Mouse (Mus musculus) testis, adult 2 months (tissue): ENCODE data around the gene Sf3b6. TPM values are rescaled to one million over a fixed set of nuclear protein-coding genes. Genes with fewer than 3 reads are reported as not detected.

Source experiments
- H3K27ac ChIP-seq: fragments of 200-500 bp; 2 replicates; pipeline ENCODE4 v1.5.1; 2012; ENCODE audit warnings: low read depth, low read length; ENCODE audit not compliant: control insufficient read depth, insufficient read depth
- H3K27me3 ChIP-seq: fragments of 200-500 bp; 2 replicates; pipeline ENCODE4 v1.6.1; 2012; ENCODE audit warnings: mild to moderate bottlenecking, low read length, moderate library complexity; ENCODE audit not compliant: control insufficient read depth, insufficient read depth
- H3K36me3 ChIP-seq: fragments of 200-500 bp; 2 replicates; pipeline ENCODE4 v1.6.1; 2012; ENCODE audit warnings: mild to moderate bottlenecking, low read length; ENCODE audit not compliant: control insufficient read depth, insufficient read depth
- H3K4me1 ChIP-seq: fragments of 200-500 bp; 2 replicates; pipeline ENCODE4 v1.6.1; 2012; ENCODE audit warnings: low read length; ENCODE audit not compliant: control insufficient read depth, insufficient read depth
- H3K4me3 ChIP-seq: fragments of 200-500 bp; 2 replicates; pipeline ENCODE4 v1.5.1; 2012; ENCODE audit warnings: low read depth, mild to moderate bottlenecking, low read length, moderate library complexity, mixed read lengths; ENCODE audit not compliant: control insufficient read depth
- CTCF ChIP-seq: fragments of 200-500 bp; IDR thresholded peaks from 2 replicates; pipeline ENCODE4 v1.5.1; 2012; ENCODE audit warnings: low read depth, mild to moderate bottlenecking, inconsistent platforms, low read length, moderate library complexity; ENCODE audit not compliant: control insufficient read depth, insufficient read depth, insufficient replicate concordance
- POLR2A ChIP-seq: fragments of 200-500 bp; IDR thresholded peaks from 2 replicates; pipeline ENCODE4 v1.6.1; 2012; ENCODE audit warnings: low read depth, mild to moderate bottlenecking, inconsistent platforms, low read length, moderate library complexity; ENCODE audit not compliant: control insufficient read depth
- polyA plus RNA-seq: library from polyadenylated mRNA; depleted of rRNA; stranded (reverse); fragments of >200 nt; gene quantifications from 2 replicates; pipeline ENCODE4 v1.2.3, GENCODE M21; 2012

Sf3b6 gene
- polyA plus RNA-seq, 1 experiment, result 27.7 TPM

DNA sequence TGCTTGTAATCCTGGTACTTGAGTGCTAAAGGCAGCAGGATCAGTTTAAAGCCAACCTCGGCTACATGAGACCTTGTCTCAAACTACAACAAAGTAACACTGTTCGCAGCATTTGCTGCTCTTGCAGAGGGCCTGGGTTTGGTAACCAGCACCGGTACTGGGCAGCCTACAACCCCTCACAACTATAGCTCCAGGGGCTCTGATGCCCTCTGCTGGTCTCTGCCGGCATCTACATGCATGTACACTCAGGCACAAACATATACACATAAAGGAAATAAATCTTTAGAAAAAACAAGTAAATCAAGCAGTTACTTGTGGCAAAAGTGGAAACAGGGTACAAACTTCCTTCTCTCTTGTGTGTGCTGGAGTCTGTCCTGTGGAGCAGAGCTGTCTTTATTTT is 45.3 kb downstream of the Sf3b6 start:
- H3K27me3 ChIP-seq, result no peaks in the 10 kb centered on the region
- H3K4me1 ChIP-seq, result no peaks in the 10 kb centered on the region; the same call in 1 of the 2 replicates
- no peaks in the 10 kb centered on the region for H3K36me3 ChIP-seq
- no peak overlapping the region for H3K4me3 ChIP-seq
- TF ChIP-seq CTCF (peak; percentile 42; the same call in 1 of the 2 replicates), POLR2A (no peak)
- H3K27ac ChIP-seq, result no peak overlapping the region

GRCm38 (mm10) chr12:4863654-4864337 is 46.5 kb downstream of the Sf3b6 start:
- Histone ChIP-seq H3K4me3 (no peak overlapping the region), H3K27ac (no peak overlapping the region), H3K36me3 (no peaks in the 10 kb centered on the region), H3K4me1 (no peaks in the 10 kb centered on the region), H3K27me3 (no peaks in the 10 kb centered on the region)
- TF ChIP-seq CTCF (no peak), POLR2A (no peak)

DNA sequence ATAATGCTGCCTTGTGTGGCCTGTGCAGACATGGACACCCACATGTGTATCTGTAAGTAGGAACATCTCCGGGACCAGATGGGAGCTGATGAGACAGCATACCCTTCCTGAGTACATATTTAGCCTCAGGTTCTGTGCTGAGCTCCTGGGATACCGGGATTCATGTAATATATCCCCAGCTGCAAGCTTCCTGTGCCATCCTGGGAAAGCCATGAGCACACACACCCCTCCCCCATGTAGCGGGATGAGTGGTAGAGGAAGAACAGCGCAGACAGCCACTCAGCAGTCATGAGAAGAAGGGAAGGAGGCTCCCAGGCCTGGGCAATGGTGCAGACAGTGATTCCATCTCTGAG is 47.0 kb downstream of the Sf3b6 start:
- Histone ChIP-seq H3K4me3 (no peak overlapping the region), H3K27ac (no peak overlapping the region), H3K27me3 (no peaks in the 10 kb centered on the region), H3K4me1 (no peaks in the 10 kb centered on the region), H3K36me3 (no peaks in the 10 kb centered on the region)
- TF ChIP-seq POLR2A (no peak), CTCF (no peak)

DNA sequence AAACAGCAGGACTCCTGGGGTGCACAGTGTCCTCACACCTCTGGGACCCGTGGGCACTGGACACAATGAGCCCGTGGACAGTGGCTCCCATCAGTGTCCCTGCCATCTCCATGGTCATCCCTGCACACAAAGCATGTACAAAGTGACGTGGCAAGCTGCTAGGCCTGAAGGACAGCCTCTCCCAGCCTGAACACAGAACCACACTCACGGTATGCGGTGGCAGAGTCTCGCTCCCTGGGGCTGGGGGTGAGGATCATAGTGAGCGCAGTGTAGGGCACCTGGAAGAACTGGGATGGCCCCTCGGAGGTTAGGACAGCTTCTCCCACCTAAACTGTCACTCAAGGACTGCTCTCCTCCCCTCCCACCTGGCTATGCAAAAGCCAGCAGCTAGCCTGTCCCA is 51.6 kb downstream of the Sf3b6 start:
- TF ChIP-seq POLR2A (no peak), CTCF (no peak)
- H3K4me1 ChIP-seq, result peaks cover 5% of the 10 kb centered on the region
- H3K27me3 ChIP-seq, result no peaks in the 10 kb centered on the region
- no peaks in the 10 kb centered on the region for H3K36me3 ChIP-seq
- H3K27ac ChIP-seq, result no peak overlapping the region
- no peak overlapping the region for H3K4me3 ChIP-seq

- H3K4me3 ChIP-seq, result no peak overlapping the region
- peaks cover 9% of the 10 kb centered on the region for H3K4me1 ChIP-seq
- H3K27me3 ChIP-seq, result no peaks in the 10 kb centered on the region
- no peaks in the 10 kb centered on the region for H3K36me3 ChIP-seq
- TF ChIP-seq CTCF, result no peak
- no peak for TF ChIP-seq POLR2A
- no peak overlapping the region for H3K27ac ChIP-seq
These were observed 53.9 kb downstream of the Sf3b6 start for GRCm38 (mm10) chr12:4871260-4871659.

DNA sequence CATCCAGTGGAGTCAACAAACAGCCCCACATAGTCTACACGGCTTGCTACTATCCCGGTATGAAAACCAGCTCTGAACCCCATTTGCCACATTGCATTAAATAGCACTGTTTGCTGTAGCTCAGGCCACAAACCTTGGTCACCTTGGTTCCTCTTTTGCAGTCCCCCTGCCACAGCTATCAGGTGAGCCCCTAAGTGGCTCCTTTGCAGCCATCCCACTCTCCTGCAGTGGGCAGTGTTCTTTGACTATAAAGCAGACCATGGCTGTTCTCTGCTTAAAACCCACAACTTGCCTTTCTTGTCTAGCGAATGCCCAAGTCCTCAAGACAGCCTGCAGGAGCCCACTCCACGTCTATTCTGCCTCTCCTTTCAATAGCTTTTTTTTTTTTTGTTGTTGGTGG is 54.9 kb downstream of the Sf3b6 start:
- Histone ChIP-seq H3K4me3 (no peak overlapping the region), H3K36me3 (no peaks in the 10 kb centered on the region), H3K27me3 (no peaks in the 10 kb centered on the region), H3K27ac (no peak overlapping the region), H3K4me1 (peaks cover 9% of the 10 kb centered on the region)
- TF ChIP-seq POLR2A (no peak), CTCF (no peak)

- Histone ChIP-seq H3K4me3 (no peak overlapping the region), H3K4me1 (peaks cover 9% of the 10 kb centered on the region), H3K27me3 (no peaks in the 10 kb centered on the region), H3K27ac (no peak overlapping the region), H3K36me3 (no peaks in the 10 kb centered on the region)
- TF ChIP-seq POLR2A, result no peak
- no peak for TF ChIP-seq CTCF
These were observed 55.7 kb downstream of the Sf3b6 start for GRCm38 (mm10) chr12:4872983-4873477.
